ENCODE assay signal across 28 mouse cellular contexts in genomic region chr4:122980684-122981083, GRCm38 (mm10). TPM values are rescaled to one million over a fixed set of nuclear protein-coding genes. Genes with fewer than 3 reads are reported as not detected.
DNase-seq lines count a peak whose midpoint lies in the region; ATAC-seq and TF ChIP-seq lines count a peak whose summit lies in the region.
"Had no signal": no experiment of that assay in that cellular context is flagged by ENCODE, and none has a peak within 500 bp of the region (broad histone marks: within the 10 kb centered on the region; RNA-seq: fewer than 3 reads in every experiment).

No protein-coding gene starts in this region.

- TF ChIP-seq CTCF in small intestine, adult 2 months (IDR thresholded peaks at IDR 0.05; ENCODE audit: extremely low read depth, insufficient read length, insufficient replicate concordance, low read depth, low read length): no peak

- no peaks in the 10 kb centered on the region for H3K36me3 ChIP-seq in megakaryocyte, embryonic 14.5 days (replicated peaks; ENCODE audit: low read length)
- H3K36me3 ChIP-seq in embryonic facial prominence, embryonic 15.5 days: no peaks in the 10 kb centered on the region
- H3K36me3 ChIP-seq in small intestine, adult 2 months (ENCODE audit: control insufficient read depth, insufficient read depth, low read length): no peaks in the 10 kb centered on the region
- H3K36me3 ChIP-seq: embryonic facial prominence, embryonic 13.5 days; forebrain, embryonic 12.5 days; heart, embryonic 13.5 days; limb, embryonic 12.5 days had no signal

- no peak for DNase-seq in spleen, postnatal 4 days (ENCODE audit: low spot score in 2 of 2)
- DNase-seq in adrenal gland, postnatal 4 days (ENCODE audit: low spot score in 2 of 2): no peak
- DNase-seq: adrenal gland, postnatal 10 days; B cell, adult 2 months; cerebellum, adult 9-10 months; embryo, embryonic 11 days; forebrain, postnatal 0 days; heart, adult 2 months; heart, postnatal 10 days; kidney, adult 9 months; kidney, postnatal 10 days; layer of hippocampus, postnatal 36 days; lung, embryonic 14.5 days; lung, postnatal 14 days had no signal

- no peak for TF ChIP-seq POLR2A in small intestine, adult 2 months (IDR thresholded peaks at IDR 0.05; ENCODE audit: low read depth, low read length)

- no peak for ATAC-seq in megakaryocyte, adult 5-6 weeks (ENCODE audit: poor library complexity, severe bottlenecking)
- no peak for ATAC-seq in embryonic facial prominence, embryonic 15.5 days (ENCODE audit: insufficient number of reproducible peaks, low FRiP score, low TSS enrichment, low read depth)
- ATAC-seq: forebrain, postnatal 0 days; hindbrain, embryonic 16.5 days; midbrain, embryonic 16.5 days; Patski had no signal

- peaks cover 30% of the 10 kb centered on the region for H3K27me3 ChIP-seq in megakaryocyte, embryonic 14.5 days (replicated peaks)
- peaks cover 19% of the 10 kb centered on the region for H3K27me3 ChIP-seq in embryonic facial prominence, embryonic 15.5 days
- H3K27me3 ChIP-seq in small intestine, adult 2 months (ENCODE audit: control insufficient read depth, insufficient read depth, low read length): no peaks in the 10 kb centered on the region
- H3K27me3 ChIP-seq: Patski had no signal

- no peak overlapping the region for H3K4me2 ChIP-seq in embryonic facial prominence, embryonic 15.5 days (replicated peaks)
- H3K4me2 ChIP-seq: embryonic facial prominence, embryonic 13.5 days; forebrain, embryonic 12.5 days; heart, embryonic 13.5 days; limb, embryonic 12.5 days; lung, embryonic 14.5 days; midbrain, embryonic 11.5 days had no signal

- no peak overlapping the region for H3K9ac ChIP-seq in embryonic facial prominence, embryonic 15.5 days
- H3K9ac ChIP-seq: embryonic facial prominence, embryonic 13.5 days; forebrain, embryonic 12.5 days; forebrain, postnatal 0 days; heart, embryonic 13.5 days; limb, embryonic 12.5 days; liver, embryonic 14.5 days; lung, embryonic 14.5 days had no signal

- no peaks in the 10 kb centered on the region for H3K9me3 ChIP-seq in megakaryocyte, embryonic 14.5 days
- no peaks in the 10 kb centered on the region for H3K9me3 ChIP-seq in embryonic facial prominence, embryonic 15.5 days (replicated peaks)
- H3K9me3 ChIP-seq: embryonic facial prominence, embryonic 13.5 days; forebrain, embryonic 12.5 days; heart, embryonic 13.5 days; limb, embryonic 12.5 days had no signal

- H3K4me3 ChIP-seq in megakaryocyte, embryonic 14.5 days (replicated peaks): peak overlapping the region; percentile 50
- no peak overlapping the region for H3K4me3 ChIP-seq in embryonic facial prominence, embryonic 15.5 days (replicated peaks)
- H3K4me3 ChIP-seq in small intestine, adult 2 months (ENCODE audit: low read depth, low read length): no peak overlapping the region
- H3K4me3 ChIP-seq: embryonic facial prominence, embryonic 13.5 days; forebrain, embryonic 12.5 days; heart, adult 2 months; heart, embryonic 13.5 days; limb, embryonic 12.5 days had no signal

- WGBS in embryonic facial prominence, embryonic 15.5 days: 43% methylated on average over 2 of the region's 2 CpGs
- WGBS in small intestine, adult 2 months: 35% methylated on average over 2 of the region's 2 CpGs

- H3K27ac ChIP-seq in embryonic facial prominence, embryonic 15.5 days (replicated peaks): 0 out of 2 replicates have a peak overlapping the region, but pooled peaks have one; percentile 25
- peak overlapping the region; percentile 83 for H3K27ac ChIP-seq in small intestine, adult 2 months (ENCODE audit: insufficient read depth, low read depth, low read length)
- H3K27ac ChIP-seq: embryonic facial prominence, embryonic 13.5 days; forebrain, embryonic 12.5 days; heart, adult 2 months; heart, embryonic 13.5 days; limb, embryonic 12.5 days; liver, embryonic 14.5 days had no signal

- H3K4me1 ChIP-seq in megakaryocyte, embryonic 14.5 days: peaks cover 61% of the 10 kb centered on the region
- peaks cover 10% of the 10 kb centered on the region; the same call in 1 of the 2 replicates for H3K4me1 ChIP-seq in embryonic facial prominence, embryonic 15.5 days
- H3K4me1 ChIP-seq in small intestine, adult 2 months (ENCODE audit: control insufficient read depth, insufficient read depth, insufficient read length, low read length): peaks cover 42% of the 10 kb centered on the region

RNA-seq across cellular contexts. Expression of gene Mycl, which starts 14.8 kb away (rescaled TPM):
- not detected in 2 replicates for polyA plus RNA-seq in megakaryocyte, embryonic 14.5 days (2012; ENCODE audit: insufficient read depth, low replicate concordance)
- total RNA-seq in megakaryocyte, adult 5-6 weeks (2015): 2.6 and 4.0 TPM in 2 replicates
- total RNA-seq in megakaryocyte, adult 5-6 weeks (2017): 0.81 and 3.3 TPM in 2 replicates
- polyA plus RNA-seq in embryonic facial prominence, embryonic 15.5 days (2015; fragmentation: Nextera tagmentation; extraction: Ambion mirVana): 38.9 and 49.5 TPM in 2 replicates
- polyA plus RNA-seq in small intestine, adult 2 months (2012; rRNA removed): 3.0 and 7.1 TPM in 2 replicates
- 1 to 10 TPM; 2.8 to 2.9 TPM for total RNA-seq in adrenal gland, postnatal 4 days (2021)

RNA-seq across cellular contexts. Expression of gene Mfsd2a, which starts 19.7 kb away (rescaled TPM):
- 0.12 and 14.4 TPM in 2 replicates for polyA plus RNA-seq in megakaryocyte, embryonic 14.5 days (2012; ENCODE audit: insufficient read depth, low replicate concordance)
- 0.14 TPM in 1 of 2 replicates, not detected in the other for total RNA-seq in megakaryocyte, adult 5-6 weeks (2015)
- 0.15 and 0.16 TPM in 2 replicates for total RNA-seq in megakaryocyte, adult 5-6 weeks (2017)
- 10.5 and 11.4 TPM in 2 replicates for polyA plus RNA-seq in embryonic facial prominence, embryonic 15.5 days (2015; fragmentation: Nextera tagmentation; extraction: Ambion mirVana)
- polyA plus RNA-seq in small intestine, adult 2 months (2012; rRNA removed): 23.8 and 28.0 TPM in 2 replicates
- total RNA-seq in adrenal gland, postnatal 4 days (2021): under 1 TPM; 0.59 to 0.90 TPM
- total RNA-seq: gastrocnemius, adult 8-10 months had no signal

RNA-seq across cellular contexts. Expression of gene Trit1, which starts 35.7 kb away (rescaled TPM):
- polyA plus RNA-seq in megakaryocyte, embryonic 14.5 days (2012; ENCODE audit: insufficient read depth, low replicate concordance): 0.85 and 3.7 TPM in 2 replicates
- 10.7 and 16.5 TPM in 2 replicates for total RNA-seq in megakaryocyte, adult 5-6 weeks (2015)
- total RNA-seq in megakaryocyte, adult 5-6 weeks (2017): 21.0 and 22.3 TPM in 2 replicates
- 21.6 and 23.4 TPM in 2 replicates for polyA plus RNA-seq in embryonic facial prominence, embryonic 15.5 days (2015; fragmentation: Nextera tagmentation; extraction: Ambion mirVana)
- 2.5 and 2.7 TPM in 2 replicates for polyA plus RNA-seq in small intestine, adult 2 months (2012; rRNA removed)
- 10 to 100 TPM; 19.1 to 19.7 TPM for total RNA-seq in adrenal gland, postnatal 4 days (2021)
